Mouse (Mus musculus) kidney, adult 2 months (tissue): ENCODE data around the gene Gnb1l.

Experiments
- CTCF ChIP-seq: fragments of 200-500 bp; conservative IDR thresholded peaks from 2 replicates; pipeline ENCODE4 v1.5.1; 2011; ENCODE audit warnings: low read depth, mild to moderate bottlenecking, control low read depth, low read length, moderate library complexity, mixed read lengths; ENCODE audit not compliant: insufficient read depth, insufficient read length
- POLR2A ChIP-seq: fragments of 200-500 bp; IDR thresholded peaks from one replicate; pipeline ENCODE4 v1.6.1; 2011; ENCODE audit warnings: low read depth, low read length, control low read depth

DNA sequence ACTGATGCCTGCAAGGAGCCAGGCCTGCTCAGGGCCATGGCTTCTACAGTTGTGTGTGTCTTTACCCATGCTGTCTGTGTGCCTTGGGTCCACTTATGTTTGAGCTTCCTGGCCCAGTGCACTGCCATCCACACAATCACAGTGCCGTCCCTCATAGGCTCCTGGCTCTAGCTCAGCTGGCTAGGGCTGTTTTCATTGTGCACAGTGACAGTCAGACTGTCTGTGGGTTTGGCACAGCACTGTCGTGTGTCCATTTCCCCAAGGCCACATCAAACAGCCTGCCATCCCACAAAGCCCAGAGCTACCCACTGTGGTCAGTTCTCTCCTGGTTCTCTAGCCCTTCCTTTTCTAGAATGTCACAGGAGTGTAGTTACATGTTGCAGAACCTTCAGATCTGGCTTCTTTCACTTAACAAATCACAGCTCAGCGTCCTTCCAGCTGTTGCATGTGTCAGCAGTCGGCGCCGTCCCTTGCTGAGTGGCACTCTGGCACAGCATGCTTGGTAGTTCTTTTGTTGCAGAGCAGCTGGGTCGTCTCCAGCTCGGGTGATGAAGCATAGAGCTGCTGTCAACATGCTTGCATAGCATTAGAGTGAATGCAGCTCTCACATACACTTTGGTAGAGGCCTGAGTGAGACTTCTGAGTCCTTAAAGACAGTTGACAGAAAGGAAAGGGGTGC lies 44.8 kb downstream of the Gnb1l start:
- TF ChIP-seq CTCF (no peak), POLR2A (no peak)
